Mouse (Mus musculus): ENCODE data around the gene Ltbp2. TPM values are rescaled to one million over a fixed set of nuclear protein-coding genes. Genes with fewer than 3 reads are reported as not detected.

Gene Ltbp2
- under 1 TPM; 0.28 to 0.42 TPM for total RNA-seq (2021)
- long read RNA-seq, experiment 1: 0 reads
- long read RNA-seq, experiment 2: 0 reads

DNA sequence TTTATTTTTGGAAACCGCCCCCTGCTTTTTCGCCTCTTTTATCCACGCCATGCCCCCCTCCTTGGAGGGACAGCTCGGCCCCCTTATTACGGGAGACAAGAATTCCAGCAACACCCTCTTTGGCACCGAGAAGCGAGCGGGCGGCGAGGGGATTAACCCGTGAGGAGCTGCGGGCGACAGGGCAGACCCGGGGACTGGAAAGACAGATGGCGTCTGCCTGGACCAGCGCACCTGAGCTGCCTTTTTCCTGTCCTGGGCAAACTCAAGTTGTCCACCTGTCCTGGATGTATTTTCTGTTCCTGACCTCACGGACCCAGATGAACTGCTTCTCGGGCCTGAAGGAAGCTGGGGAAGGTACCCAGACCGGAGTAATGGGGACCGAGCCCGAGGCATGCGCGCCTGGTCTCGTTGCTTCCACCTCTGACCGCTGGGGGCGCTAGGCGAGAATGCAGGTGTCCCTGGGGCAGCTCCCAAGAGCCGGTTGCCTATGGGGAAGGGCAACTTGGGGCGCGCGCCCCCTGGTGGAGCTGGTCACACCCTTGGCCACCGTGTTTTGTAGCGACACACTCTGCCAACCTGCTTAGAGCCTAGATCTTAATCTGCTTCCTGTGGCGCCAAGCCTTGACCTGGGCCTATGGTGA, at the start of gene Ltbp2:
Ltbp2 (minus strand) TSS at position 52 of the 641 bp plus-strand sequence.
- peak; percentile 58 to 69 for DNase-seq (ENCODE audit: low spot score in 2 of 2)

DNA sequence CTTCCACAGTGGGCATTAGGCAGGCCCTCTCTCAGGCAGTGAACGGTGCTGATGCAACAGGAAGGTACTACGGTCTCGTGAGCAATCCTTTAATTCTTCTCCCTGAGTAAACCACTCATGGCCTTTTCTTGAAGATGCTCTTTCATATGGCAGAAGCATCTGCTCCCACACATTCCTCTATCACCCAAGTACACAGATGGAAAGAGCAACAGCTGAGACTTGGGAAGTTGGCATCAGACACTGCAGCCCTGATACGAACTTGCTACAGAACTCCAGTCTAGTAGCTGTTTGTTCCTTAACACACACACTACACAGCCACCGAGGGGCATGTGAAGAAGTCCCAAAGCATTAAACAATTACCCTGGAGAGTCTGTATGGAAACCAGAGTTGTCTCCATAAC, 48.0 kb upstream of the Ltbp2 start:
- DNase-seq (ENCODE audit: low spot score in 2 of 2): no peak

DNA sequence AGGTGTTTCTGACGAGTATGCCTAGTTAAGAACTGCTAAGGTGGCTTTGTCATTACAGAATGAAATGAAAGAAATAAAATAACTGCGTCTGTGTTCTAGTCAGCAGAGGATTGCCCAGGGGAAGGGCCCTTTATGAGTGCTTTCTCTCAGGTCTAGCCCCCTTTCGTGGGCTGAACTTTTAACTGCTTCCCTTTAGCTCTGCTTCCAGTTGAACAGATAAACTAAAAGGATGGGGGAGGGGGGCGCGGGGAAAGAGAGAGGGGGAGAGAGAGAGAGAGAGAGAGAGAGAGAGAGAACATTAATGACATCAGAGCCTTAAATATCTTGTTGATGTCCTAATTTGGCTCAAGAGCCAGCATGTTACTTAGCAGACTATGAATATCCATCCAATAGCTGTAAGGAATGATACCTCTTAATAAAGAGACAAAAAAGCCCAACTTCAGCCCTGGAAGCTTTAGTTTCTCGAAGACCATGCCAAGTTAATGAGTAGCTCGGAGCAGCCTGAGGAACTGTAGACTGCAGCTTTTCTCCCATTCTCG, 45.6 kb upstream of the Ltbp2 start:
- DNase-seq (ENCODE audit: low spot score in 2 of 2): no peak

DNA sequence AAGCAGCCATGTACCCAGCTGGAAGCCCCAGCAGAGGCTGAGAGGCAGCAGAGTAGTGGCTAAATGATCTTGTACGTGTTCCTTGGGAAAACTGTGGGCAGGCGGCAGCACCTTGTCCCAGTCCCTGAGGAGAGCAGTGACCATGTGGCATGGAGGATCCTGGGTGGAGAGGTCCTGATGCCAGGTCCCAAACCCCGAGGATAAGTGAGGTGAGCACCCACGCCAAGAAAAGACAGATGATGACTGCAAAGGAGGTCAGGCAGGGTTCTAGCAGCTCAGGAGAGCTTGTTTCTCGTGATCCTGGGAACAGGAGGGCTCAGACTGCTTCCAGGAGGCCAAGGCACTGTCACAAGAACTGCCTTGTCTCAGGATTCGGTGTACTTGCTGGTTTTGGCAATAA, 42.5 kb upstream of the Ltbp2 start:
- no peak for DNase-seq (ENCODE audit: low spot score in 2 of 2)

DNA sequence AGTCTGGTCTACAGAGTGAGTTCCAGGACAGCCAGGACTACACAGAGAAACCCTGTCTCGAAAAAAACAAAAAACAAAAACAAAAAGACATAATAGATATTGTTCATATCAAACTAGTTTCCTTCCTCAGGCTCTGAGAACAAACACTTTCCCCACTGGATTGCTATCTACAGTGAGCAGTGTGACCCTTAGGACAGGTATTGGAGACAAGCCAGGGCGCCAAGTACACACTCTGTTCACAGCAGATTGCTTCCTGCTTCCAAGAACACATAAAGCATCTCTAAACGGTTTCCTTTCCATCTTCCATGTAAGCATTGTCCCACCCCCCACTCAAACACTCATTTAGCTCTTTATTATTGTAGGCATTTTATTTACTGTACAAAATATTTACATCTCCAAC, 41.5 kb upstream of the Ltbp2 start:
- no peak for DNase-seq (ENCODE audit: low spot score in 2 of 2)

DNA sequence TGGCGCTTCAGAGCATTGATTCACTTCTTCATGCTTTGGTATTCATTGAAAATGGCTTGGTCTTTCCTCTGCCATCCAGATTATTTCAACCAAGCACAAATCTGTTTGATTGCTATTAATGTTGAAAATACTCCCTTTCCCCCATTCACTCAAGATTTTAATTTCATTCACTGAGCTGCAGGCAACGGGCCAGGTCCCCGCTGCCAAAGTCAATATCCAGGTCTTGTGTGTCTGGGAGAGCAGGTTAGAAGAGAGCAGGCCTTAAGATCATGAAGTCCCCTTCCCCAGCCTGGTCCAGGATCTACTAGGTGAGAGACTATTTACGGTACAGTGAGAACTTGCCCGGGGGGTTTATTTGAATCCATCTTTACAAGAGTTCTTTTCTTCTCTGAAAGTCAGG, 38.6 kb upstream of the Ltbp2 start:
- DNase-seq (ENCODE audit: low spot score in 2 of 2): no peak

DNA sequence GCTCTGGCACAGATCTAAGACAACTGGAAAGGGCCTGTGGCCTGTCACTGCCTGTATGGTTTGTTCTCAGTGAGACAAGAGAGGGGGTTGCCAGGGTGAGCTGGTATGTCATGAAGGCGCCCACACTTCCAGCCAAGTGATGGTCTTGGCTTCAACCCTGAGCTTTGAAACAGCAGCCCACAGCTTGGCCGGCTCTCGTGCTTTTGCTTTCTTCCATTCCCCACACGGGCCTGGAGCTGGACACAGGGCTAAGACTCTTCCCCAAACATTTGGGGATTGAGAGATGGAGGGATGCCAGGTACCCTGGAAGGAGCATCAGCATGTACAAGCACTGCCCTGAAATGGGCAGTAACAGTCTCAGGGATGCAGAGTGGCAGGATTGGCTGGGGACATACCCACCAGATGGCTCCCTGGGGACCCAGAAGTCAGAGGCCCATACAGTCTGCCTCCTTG, 36.3 kb upstream of the Ltbp2 start:
- no peak for DNase-seq (ENCODE audit: low spot score in 2 of 2)

DNA sequence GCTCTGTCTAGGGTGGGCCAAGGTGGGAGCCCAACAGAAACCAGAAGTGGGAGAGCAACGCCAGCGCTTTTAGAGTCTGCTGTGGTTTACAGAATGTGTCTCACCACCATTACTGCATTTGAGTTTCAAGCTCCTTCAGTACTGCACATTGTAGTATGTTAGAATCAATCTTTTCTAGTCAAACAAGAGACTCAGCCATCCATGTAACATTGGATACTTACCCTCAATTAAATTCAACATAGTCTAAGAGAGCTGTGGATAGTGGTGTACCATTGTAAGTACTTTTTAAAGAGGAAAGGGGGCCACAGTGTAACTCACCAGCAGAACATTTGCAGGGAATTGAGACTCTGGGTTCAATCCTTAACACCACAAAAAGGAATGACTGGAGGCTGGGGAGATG, 35.3 kb upstream of the Ltbp2 start:
- DNase-seq (ENCODE audit: low spot score in 2 of 2): no peak

DNA sequence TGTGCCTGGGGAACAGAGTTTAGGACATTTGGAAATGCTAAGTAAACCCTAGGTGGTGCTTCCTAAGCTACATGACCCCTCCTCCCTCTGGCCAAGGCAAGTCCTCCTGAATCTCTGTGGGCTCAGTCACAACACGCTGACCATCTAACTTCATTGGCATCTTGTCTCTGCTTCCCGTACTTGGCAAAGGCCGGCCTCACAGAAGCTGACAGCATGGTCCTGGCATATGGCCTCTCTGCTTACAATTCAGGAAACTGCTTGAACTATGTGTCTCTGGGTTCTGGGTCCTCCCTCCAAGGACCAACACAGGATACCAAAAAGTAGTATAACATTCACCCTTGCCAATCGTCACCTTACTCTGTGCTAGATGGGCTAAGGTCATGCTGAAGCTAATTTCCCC, 33.7 kb upstream of the Ltbp2 start:
- no peak for DNase-seq (ENCODE audit: low spot score in 2 of 2)

DNA sequence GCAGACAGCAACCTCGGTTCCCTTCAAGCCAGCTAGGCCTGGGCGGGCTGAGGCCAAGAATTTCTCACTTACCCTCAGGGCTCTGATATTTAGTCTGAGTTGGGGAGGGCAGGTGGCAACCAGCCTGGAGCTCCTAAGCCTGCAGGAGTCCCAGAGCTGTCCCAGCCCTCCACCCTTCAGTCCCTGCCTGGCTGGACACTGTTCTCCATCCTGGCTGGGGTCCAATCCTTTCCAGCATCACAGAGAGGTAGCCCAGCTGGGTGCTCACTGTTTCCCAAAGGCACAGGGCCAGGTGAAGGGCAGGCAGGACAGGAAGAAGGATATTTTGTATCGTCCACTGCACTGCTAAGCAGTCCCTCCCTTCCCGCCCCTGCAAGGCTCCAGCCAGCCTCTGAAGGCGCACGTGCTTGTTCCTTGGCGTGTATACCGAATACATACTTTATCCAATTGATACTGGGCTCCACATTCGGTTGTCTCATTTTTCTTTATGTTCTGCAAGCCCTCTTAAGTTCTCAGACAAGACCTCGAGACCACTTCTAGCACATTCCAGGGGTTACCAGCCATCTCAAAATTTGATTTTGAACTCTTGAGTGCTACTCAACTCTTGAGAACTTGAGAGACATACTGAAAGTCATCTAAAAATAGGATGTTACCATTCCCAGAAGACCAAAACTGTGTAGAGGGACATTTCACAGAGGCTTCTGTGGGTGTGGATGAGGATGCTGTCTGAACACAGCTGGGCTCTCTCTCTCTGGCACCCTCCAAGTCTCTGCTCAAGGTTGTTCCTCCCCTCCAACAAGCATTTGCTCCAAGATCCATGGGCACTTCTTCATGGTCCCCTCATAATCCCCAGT, 31.5 kb upstream of the Ltbp2 start:
- DNase-seq (ENCODE audit: low spot score in 2 of 2): no peak

DNA sequence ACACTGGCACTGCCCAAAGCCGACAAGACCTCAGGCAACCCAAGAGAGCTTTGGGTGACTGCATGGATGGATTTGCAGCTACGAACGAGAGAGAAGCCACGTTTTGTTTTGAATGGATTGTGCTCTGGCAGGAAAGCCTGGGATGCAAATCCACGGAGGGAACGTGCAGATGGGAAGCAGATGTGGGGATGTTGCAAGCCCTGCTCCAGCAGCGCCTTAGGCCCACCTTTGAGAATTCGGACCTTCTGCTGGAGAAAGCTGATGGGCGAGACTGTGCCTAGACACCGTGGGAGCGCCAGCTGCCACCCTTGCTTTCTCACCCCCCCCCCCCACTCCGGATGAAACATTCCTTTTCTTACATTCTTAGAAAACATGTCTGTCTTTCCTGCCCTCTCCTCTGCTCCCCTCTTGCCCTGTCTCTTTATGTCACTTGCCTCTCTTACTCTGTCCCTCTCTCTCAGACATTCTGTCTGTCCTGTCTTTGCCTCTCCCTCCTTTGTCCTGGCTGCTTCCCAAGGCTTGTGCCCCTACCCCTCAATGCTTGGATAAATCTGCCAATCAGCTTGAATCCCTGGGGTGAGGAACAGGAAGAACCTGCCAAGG, 30.8 kb upstream of the Ltbp2 start:
- DNase-seq (ENCODE audit: low spot score in 2 of 2): no peak

DNA sequence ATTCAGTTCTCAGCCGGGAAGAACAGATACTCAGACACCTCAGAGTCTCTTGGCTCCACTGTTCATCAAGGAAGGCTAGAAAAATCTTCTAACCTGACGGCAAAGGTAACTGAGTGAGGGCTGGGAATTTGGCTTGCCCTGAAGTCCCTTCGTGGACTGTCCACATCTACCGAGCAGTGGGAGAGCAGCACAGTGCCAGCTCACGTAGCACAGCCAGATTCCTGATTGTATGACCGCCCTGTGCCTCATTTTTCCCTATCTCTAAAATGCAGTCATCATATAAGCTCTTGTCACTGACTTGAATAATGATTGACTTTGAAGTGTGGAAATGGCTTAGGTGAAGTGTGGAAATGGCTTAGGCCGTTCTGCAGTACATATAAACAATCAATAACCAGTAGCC, 28.1 kb upstream of the Ltbp2 start:
- DNase-seq (ENCODE audit: low spot score in 2 of 2): no peak

DNA sequence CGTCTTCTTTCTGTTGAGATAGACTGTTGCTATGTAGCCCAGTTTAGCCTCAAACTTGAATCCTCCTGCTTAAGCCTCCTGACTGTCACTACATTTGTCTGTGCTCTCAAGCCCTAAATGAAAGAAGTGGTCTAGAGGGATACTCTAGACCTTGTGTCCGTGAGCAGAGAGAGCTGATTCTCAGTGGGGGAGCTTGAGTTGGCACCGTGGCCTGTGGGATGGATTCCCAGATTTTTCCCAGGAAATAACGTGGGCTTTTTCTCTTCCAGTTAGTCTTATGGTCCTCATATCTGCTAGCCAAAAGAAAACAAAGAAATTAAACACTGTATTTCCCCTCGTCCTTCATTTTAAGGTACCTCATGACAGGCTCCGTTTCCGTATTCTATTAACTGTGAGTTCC, 24.0 kb upstream of the Ltbp2 start:
- DNase-seq (ENCODE audit: low spot score in 2 of 2): no peak

DNA sequence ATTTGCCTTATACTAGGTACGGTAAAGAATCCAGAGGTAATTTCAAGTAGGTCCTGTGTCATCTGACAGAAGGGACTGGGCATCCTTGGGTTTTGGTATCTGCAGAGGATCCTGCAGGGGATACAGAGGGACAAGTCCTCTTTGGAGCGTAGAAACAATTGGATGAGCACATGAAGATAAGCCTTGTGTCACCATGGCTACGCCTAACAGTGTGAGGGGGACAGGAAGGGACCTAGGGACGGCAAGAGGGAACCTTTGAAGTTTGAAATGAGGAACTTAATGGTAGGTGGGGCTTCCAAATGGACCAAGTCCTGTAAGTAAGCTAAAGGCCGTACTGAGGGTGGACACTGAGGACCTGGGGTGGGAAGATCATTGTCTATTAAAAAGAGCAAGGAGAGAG, 21.0 kb upstream of the Ltbp2 start:
- DNase-seq (ENCODE audit: low spot score in 2 of 2): no peak

DNA sequence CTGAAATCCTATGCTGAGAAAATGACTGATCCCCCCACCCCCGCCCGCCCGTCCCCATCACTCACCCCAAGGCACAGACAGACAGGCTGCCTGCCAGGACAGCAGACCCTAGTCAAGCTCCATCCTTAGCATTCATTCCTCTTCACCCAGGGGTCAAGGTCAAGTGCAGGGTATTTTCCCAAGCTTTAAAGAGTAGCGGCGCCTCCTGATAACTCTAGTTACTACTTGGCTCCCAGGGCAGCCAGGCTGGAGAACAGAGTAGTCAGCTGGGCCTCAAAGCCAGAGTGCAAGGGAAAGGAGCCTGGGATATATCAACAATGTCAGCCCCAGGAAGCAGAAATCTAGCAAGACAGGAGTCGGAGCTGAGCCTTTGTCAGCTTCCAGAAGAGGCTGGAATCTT, 19.9 kb upstream of the Ltbp2 start:
- DNase-seq (ENCODE audit: low spot score in 2 of 2): no peak

DNA sequence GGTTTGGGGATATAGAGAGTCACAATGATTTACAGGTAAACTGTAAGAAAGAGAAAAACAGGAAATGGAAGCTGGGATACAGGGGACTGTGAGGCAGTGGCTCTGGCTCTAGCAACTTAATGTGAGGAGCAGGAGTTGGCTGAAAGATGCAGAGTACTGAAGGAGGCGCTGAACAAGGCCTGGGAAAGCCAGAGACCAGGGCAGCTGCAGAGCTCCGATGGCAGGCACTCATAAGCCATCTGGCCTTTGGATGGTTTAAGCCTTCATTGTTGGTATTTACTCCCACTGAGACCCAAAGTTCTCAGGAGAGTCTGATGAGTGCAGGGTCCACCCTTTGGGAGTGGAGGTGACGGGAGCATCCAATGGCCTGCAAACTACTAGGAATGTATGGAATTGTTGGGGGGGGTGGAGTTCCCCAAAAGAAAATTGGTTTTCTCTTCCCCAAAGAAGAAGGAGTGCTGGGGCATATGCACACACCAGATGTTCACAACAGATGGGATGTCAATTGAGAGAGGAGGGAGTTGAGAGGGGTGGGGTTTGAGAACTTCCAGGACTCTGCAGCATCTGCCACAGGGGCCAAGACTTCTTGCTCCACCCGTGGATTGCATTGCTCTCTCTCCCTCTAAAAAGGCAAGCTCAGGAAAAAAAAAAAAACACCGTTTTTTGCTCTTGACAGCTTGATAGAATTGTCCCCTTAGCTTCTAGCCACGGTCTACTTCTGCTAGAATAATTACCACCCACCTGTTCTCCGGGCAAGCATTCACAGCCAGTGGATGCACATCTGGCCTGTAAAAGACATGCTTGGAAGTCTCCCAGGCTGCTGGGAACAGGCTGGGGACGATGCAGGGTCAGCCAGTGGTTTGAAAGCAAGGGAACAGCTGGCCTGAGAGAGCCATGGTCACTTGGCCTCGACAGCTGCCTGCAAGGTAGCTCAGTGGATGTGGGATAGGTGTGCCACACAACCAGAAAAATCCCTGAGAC, 17.6 kb upstream of the Ltbp2 start:
- no peak for DNase-seq (ENCODE audit: low spot score in 2 of 2)

DNA sequence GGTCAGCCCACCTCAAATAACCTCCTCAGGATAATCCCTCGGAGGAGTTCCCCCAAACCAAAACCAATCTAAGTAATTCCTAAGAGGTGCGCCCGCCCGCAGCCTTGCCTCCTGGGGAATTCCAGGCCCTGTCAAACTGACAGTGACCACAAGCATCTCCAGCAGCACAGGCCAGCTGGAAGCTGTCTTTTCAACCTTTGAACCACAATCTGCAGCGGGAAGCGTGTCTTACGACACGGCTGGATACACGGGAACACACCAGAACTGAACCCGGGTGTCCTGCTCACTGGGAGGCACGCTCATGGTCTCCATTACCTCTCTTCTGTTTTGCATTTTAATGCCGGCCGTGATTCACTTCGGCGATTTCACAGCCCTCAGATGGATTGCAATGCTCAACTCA, 14.0 kb upstream of the Ltbp2 start:
- DNase-seq (ENCODE audit: low spot score in 2 of 2): no peak

DNA sequence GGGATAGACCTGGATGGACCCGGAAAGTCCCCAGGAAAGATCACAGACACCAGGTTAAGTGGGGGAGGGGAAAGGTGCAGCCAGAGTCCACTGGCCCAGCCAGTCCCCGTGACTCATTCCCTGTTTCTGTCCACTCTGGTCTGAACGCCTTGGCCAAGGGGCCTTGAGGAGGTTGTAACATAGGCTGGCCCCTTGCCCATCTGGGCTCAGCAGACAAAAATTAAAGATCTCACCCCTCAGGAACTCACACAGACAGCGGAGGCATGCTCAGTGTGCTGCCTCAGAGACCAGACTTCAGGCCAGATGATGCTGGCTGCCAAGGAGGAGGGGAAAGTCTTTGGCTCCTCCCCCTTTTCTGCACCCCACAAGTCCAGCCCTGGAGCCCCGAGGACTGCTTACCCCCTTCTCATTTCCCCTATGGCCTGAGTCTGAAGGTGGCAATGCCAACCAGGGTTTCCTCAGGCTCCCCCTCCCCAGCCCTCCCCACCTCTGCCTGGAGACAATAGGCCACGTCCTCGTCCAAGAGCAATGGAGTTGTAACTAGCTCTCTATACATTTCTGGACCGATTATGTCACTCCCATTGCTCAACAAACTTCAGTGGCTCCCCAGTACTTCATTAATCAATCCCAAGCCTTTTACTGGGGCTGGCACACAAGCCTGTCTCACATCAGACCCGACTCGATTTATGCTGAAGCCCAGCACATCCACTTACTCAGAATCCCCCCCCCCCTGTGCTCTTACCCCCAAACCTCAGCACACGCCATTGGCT, 9.0 kb upstream of the Ltbp2 start:
- DNase-seq (ENCODE audit: low spot score in 2 of 2): no peak

DNA sequence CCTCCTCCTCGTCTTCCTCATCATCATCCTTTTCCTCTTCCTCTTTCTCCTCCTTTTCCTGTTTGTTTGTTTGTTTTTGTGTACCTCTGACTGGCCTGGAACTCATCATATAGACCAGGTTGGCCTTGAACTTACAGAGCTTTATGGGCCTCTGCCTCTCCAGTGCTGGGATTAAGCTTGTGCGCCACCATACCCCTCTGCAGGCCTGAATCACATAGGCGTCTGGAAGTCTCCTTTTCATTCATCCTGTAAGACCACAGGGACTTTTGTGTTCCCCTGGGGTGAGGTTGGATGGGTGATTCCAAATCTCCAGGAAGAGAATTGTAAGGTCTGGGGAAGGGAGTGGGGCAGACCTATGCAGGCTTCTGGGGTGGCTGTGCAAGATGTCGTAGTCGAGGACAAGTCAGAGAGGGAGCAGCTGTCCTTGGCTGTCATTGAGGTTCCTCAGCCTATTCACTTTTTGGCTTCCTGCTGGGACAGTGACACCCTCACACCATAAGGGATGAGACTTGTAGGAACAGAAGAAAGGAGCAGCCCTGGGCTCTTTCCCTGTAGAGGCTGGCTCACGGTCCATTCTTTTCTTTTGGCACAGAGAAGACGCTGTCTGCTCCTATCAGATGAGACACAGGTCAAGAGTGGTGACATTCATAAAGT, 8.2 kb upstream of the Ltbp2 start:
- DNase-seq (ENCODE audit: low spot score in 2 of 2): no peak

DNA sequence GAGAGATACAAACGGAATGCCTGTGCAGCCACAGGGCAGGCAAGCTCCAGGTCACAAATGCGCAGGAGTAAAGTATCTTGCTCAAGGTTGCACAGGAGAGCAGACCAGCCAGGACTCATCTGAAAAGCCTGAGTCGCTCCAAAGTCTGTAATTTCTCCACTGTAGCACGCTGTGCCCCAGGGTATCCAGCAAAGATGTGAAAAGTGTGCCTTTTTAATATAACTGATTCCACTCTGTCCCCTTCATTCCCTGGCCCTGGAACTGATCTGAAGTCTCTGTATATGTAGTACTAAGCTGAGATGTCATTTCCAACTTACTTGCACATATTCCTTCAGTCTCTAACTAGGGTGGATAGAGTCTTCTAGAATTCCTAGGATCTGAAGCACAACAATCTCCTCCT, 6.5 kb upstream of the Ltbp2 start:
- DNase-seq (ENCODE audit: low spot score in 2 of 2): no peak
